Mouse (Mus musculus) hindbrain, embryonic 14.5 days (tissue): ENCODE measurements around the gene Cdc42se1. TPM values are rescaled to one million over a fixed set of nuclear protein-coding genes. Genes with fewer than 3 reads are reported as not detected.

Source experiments
- ATAC-seq: fragments of 200-750 bp; cut with Nextera tagmentation; 2 replicates; pipeline ENCODE4 v1.8.0; 2017; ENCODE audit warnings: moderate number of reproducible peaks, mild to moderate bottlenecking, moderate TSS enrichment, moderate library complexity; ENCODE audit not compliant: low FRiP score
- DNase-seq: peaks from one replicate; pipeline ENCODE4 v3.0.0-alpha.2; 2015; ENCODE audit warnings: low spot score
- H3K27ac ChIP-seq: fragments of 300-500 bp; sonication (generic); 2 replicates; pipeline ENCODE4 v1.5.1; 2014; ENCODE audit warnings: mild to moderate bottlenecking, moderate library complexity
- H3K27me3 ChIP-seq: fragments of 300-500 bp; sonication (generic); 2 replicates; pipeline ENCODE4 v1.6.1; 2014; ENCODE audit warnings: mild to moderate bottlenecking, low read length, mixed read lengths; ENCODE audit not compliant: control insufficient read depth, insufficient read depth
- H3K36me3 ChIP-seq: fragments of 300-500 bp; sonication (generic); replicated peaks from 2 replicates; pipeline ENCODE4 v1.6.1; 2014; ENCODE audit not compliant: control insufficient read depth, insufficient read depth
- H3K4me1 ChIP-seq: fragments of 300-500 bp; sonication (generic); replicated peaks from 2 replicates; pipeline ENCODE4 v1.6.1; 2014; ENCODE audit warnings: antibody characterized with exemption, low read length, mixed read lengths; ENCODE audit not compliant: control insufficient read depth, insufficient read depth
- H3K4me2 ChIP-seq: fragments of 300-500 bp; sonication (generic); replicated peaks from 2 replicates; pipeline ENCODE4 v1.6.1; 2014; ENCODE audit warnings: mild to moderate bottlenecking, moderate library complexity
- H3K4me3 ChIP-seq: fragments of 300-500 bp; sonication (generic); replicated peaks from 2 replicates; pipeline ENCODE4 v1.5.1; 2014; ENCODE audit warnings: mild to moderate bottlenecking, low read length
- H3K9ac ChIP-seq: fragments of 300-500 bp; sonication (generic); 2 replicates; pipeline ENCODE4 v1.6.1; 2014
- H3K9me3 ChIP-seq: fragments of 300-500 bp; sonication (generic); 2 replicates; pipeline ENCODE4 v1.6.1; 2016; ENCODE audit warnings: low read length; ENCODE audit not compliant: control insufficient read depth
- WGBS: fragments of 180-500 bp; shearing (Covaris S2); extraction: QIAGEN DNeasy Blood & Tissue Kit; methylation state at CpG from one replicate; pipeline ENCODE4 v1.1.7; 2014; 5-methylcytosine and 5-hydroxymethylcytosine counted together
- polyA plus RNA-seq: library from polyadenylated mRNA; unstranded; fragments of >200 nt; fragmentation: Nextera tagmentation; extraction: Ambion mirVana; gene quantifications from 2 replicates; pipeline ENCODE4 v1.2.1, GENCODE M21; 2014

Cdc42se1 gene
- polyA plus RNA-seq, 1 experiment from 2014 or later = 65.0 TPM

GRCm38 (mm10) chr3:95231298-95232221 is 3.0 kb downstream of the Cdc42se1 start, which contains the start of gene Mllt11:
Mllt11 (minus strand) TSS chr3:95232171.
- no peak for DNase-seq
- Histone ChIP-seq H3K4me1 (peaks cover 27% of the 10 kb centered on the region), H3K27ac (peak within 1 kb of the TSS; percentile 98), H3K4me3 (peak within 1 kb of the TSS; percentile 67), H3K9ac (peak within 1 kb of the TSS; percentile 86), H3K27me3 (no peaks in the 10 kb centered on the region), H3K4me2 (peak within 1 kb of the TSS; percentile 70), H3K36me3 (peaks cover 52% of the 10 kb centered on the region), H3K9me3 (no peaks in the 10 kb centered on the region)
- 72% methylated on average over 13 of the region's 13 CpGs for WGBS
- no peak for ATAC-seq

GRCm38 (mm10) chr3:95232771-95233170 is 4.2 kb downstream of the Cdc42se1 start:
- Histone ChIP-seq H3K36me3 (peaks cover 64% of the 10 kb centered on the region), H3K4me1 (peaks cover 22% of the 10 kb centered on the region), H3K9ac (no peak overlapping the region), H3K4me2 (no peak overlapping the region), H3K27ac (no peak overlapping the region), H3K4me3 (no peak overlapping the region), H3K9me3 (no peaks in the 10 kb centered on the region), H3K27me3 (no peaks in the 10 kb centered on the region)
- WGBS = 91% methylated on average over 7 of the region's 7 CpGs
- DNase-seq (no peak), ATAC-seq (no peak)

GRCm38 (mm10) chr3:95233303-95233980 is 4.9 kb downstream of the Cdc42se1 start:
- Histone ChIP-seq H3K4me3 (no peak overlapping the region), H3K36me3 (peaks cover 70% of the 10 kb centered on the region), H3K9ac (no peak overlapping the region), H3K27ac (no peak overlapping the region), H3K4me1 (peaks cover 22% of the 10 kb centered on the region), H3K27me3 (no peaks in the 10 kb centered on the region), H3K9me3 (no peaks in the 10 kb centered on the region), H3K4me2 (no peak overlapping the region)
- WGBS = 74% methylated on average over 16 of the region's 16 CpGs
- no peak for DNase-seq
- no peak for ATAC-seq

- 77% methylated on average over 23 of the region's 23 CpGs for WGBS
- no peak for DNase-seq
These were observed 7.1 kb downstream of the Cdc42se1 start for GRCm38 (mm10) chr3:95235386-95236301.

GRCm38 (mm10) chr3:95237541-95238099 is 9.1 kb downstream of the Cdc42se1 start:
- H3K36me3 ChIP-seq = peaks cover 64% of the 10 kb centered on the region
- no peaks in the 10 kb centered on the region for H3K9me3 ChIP-seq
- no peak overlapping the region for H3K4me3 ChIP-seq
- DNase-seq = no peak
- no peak overlapping the region for H3K9ac ChIP-seq
- H3K4me2 ChIP-seq = no peak overlapping the region
- H3K4me1 ChIP-seq = no peaks in the 10 kb centered on the region
- no peaks in the 10 kb centered on the region for H3K27me3 ChIP-seq
- 91% methylated on average over 8 of the region's 8 CpGs for WGBS
- no peak overlapping the region for H3K27ac ChIP-seq
- no peak for ATAC-seq

More at GRCm38 (mm10) chr3:95235386-95236301, 7.1 kb downstream of the Cdc42se1 start:
- Histone ChIP-seq H3K4me1 (peaks cover 14% of the 10 kb centered on the region), H3K36me3 (peaks cover 76% of the 10 kb centered on the region), H3K4me3 (no peak overlapping the region), H3K9me3 (no peaks in the 10 kb centered on the region), H3K27me3 (no peaks in the 10 kb centered on the region), H3K4me2 (no peak overlapping the region), H3K9ac (no peak overlapping the region), H3K27ac (no peak overlapping the region)
- ATAC-seq = no peak

GRCm38 (mm10) chr3:95239022-95239421 is 10.5 kb downstream of the Cdc42se1 start:
- H3K4me3 ChIP-seq = no peak overlapping the region
- no peak overlapping the region for H3K9ac ChIP-seq
- 92% methylated on average over 6 of the region's 6 CpGs for WGBS
- no peak for DNase-seq
- ATAC-seq = no peak
- no peaks in the 10 kb centered on the region for H3K9me3 ChIP-seq
- peaks cover 50% of the 10 kb centered on the region for H3K36me3 ChIP-seq
- no peak overlapping the region for H3K27ac ChIP-seq
- H3K27me3 ChIP-seq = no peaks in the 10 kb centered on the region
- no peak overlapping the region for H3K4me2 ChIP-seq
- H3K4me1 ChIP-seq = no peaks in the 10 kb centered on the region

- DNase-seq (no peak), ATAC-seq (no peak)
- Histone ChIP-seq H3K4me2 (no peak overlapping the region), H3K27me3 (no peaks in the 10 kb centered on the region), H3K4me3 (no peak overlapping the region), H3K9me3 (no peaks in the 10 kb centered on the region), H3K9ac (no peak overlapping the region), H3K4me1 (no peaks in the 10 kb centered on the region), H3K27ac (no peak overlapping the region), H3K36me3 (peaks cover 42% of the 10 kb centered on the region)
- WGBS = 89% methylated on average over 12 of the region's 12 CpGs
These were observed 11.4 kb downstream of the Cdc42se1 start for GRCm38 (mm10) chr3:95239971-95240370.

GRCm38 (mm10) chr3:95240900-95241299 is 12.4 kb downstream of the Cdc42se1 start:
- Histone ChIP-seq H3K27me3 (no peaks in the 10 kb centered on the region), H3K9me3 (no peaks in the 10 kb centered on the region), H3K27ac (no peak overlapping the region), H3K4me2 (no peak overlapping the region), H3K36me3 (peaks cover 36% of the 10 kb centered on the region), H3K9ac (no peak overlapping the region), H3K4me3 (no peak overlapping the region), H3K4me1 (no peaks in the 10 kb centered on the region)
- ATAC-seq (no peak), DNase-seq (no peak)
- WGBS = 42% methylated on average over 15 of the region's 17 CpGs
